Mouse (Mus musculus) heart, embryonic 16.5 days (tissue): ENCODE data around the gene Gm17409. TPM values are rescaled to one million over a fixed set of nuclear protein-coding genes. Genes with fewer than 3 reads are reported as not detected.

ENCODE experiments used
- ATAC-seq: fragments of 200-750 bp; cut with Nextera tagmentation; replicated peaks from 2 replicates; pipeline ENCODE4 v1.8.0; 2017; ENCODE audit warnings: moderate number of reproducible peaks; ENCODE audit not compliant: insufficient read depth, low FRiP score; ENCODE audit errors: extremely low read depth
- H3K27ac ChIP-seq: fragments of 300-500 bp; sonication (generic); 2 replicates; pipeline ENCODE4 v1.5.1; 2014; ENCODE audit warnings: mild to moderate bottlenecking, low read length, control low read depth, moderate library complexity
- H3K27me3 ChIP-seq: fragments of 300-500 bp; sonication (generic); 2 replicates; pipeline ENCODE4 v1.6.1; 2014; ENCODE audit warnings: low read length, mixed read lengths; ENCODE audit not compliant: control insufficient read depth, insufficient read depth
- H3K36me3 ChIP-seq: fragments of 300-500 bp; sonication (generic); 2 replicates; pipeline ENCODE4 v1.6.1; 2014; ENCODE audit not compliant: control insufficient read depth, insufficient read depth
- H3K4me1 ChIP-seq: fragments of 300-500 bp; sonication (generic); 2 replicates; pipeline ENCODE4 v1.6.1; 2014; ENCODE audit warnings: low read length, mixed read lengths; ENCODE audit not compliant: control insufficient read depth, insufficient read depth
- H3K4me2 ChIP-seq: fragments of 300-500 bp; sonication (generic); 2 replicates; pipeline ENCODE4 v1.6.1; 2014; ENCODE audit warnings: low read depth, mild to moderate bottlenecking, control low read depth, low read length
- H3K4me3 ChIP-seq: fragments of 300-500 bp; sonication (generic); 2 replicates; pipeline ENCODE4 v1.5.1; 2014; ENCODE audit warnings: mild to moderate bottlenecking, control low read depth, low read length
- H3K9ac ChIP-seq: fragments of 300-500 bp; sonication (generic); 2 replicates; pipeline ENCODE4 v1.6.1; 2014; ENCODE audit warnings: low read length, control low read depth
- H3K9me3 ChIP-seq: fragments of 300-500 bp; sonication (generic); replicated peaks from 2 replicates; pipeline ENCODE4 v1.6.1; 2016; ENCODE audit warnings: low read length; ENCODE audit not compliant: control insufficient read depth
- WGBS: fragments of 180-500 bp; shearing (Covaris S2); extraction: QIAGEN DNeasy Blood & Tissue Kit; methylation state at CpG from one replicate; pipeline ENCODE4 v1.1.7; 2014; 5-methylcytosine and 5-hydroxymethylcytosine counted together
- polyA plus RNA-seq: library from polyadenylated mRNA; unstranded; fragments of >200 nt; fragmentation: Nextera tagmentation; extraction: Ambion mirVana; gene quantifications from 2 replicates; pipeline ENCODE4 v1.2.1, GENCODE M21; 2015

Gm17409 gene
- polyA plus RNA-seq, 1 experiment from 2014 or later = not detected

GRCm38 (mm10) chr2:58447001-58447400 lies 22.9 kb upstream of the Gm17409 start:
- no peak overlapping the region for H3K9ac ChIP-seq
- no peak overlapping the region for H3K4me2 ChIP-seq
- 90% methylated on average over 15 of the region's 15 CpGs for WGBS
- peaks cover 21% of the 10 kb centered on the region for H3K36me3 ChIP-seq
- H3K4me1 ChIP-seq = no peaks in the 10 kb centered on the region
- no peak overlapping the region for H3K4me3 ChIP-seq
- H3K27ac ChIP-seq = no peak overlapping the region
- H3K9me3 ChIP-seq = peaks cover 2% of the 10 kb centered on the region; the same call in 1 of the 2 replicates
- no peak for ATAC-seq
- H3K27me3 ChIP-seq = no peaks in the 10 kb centered on the region

- Histone ChIP-seq H3K4me2 (no peak overlapping the region), H3K9ac (no peak overlapping the region), H3K9me3 (no peaks in the 10 kb centered on the region), H3K4me3 (no peak overlapping the region), H3K27ac (no peak overlapping the region), H3K36me3 (peaks cover 27% of the 10 kb centered on the region), H3K4me1 (peaks cover 4% of the 10 kb centered on the region; the same call in 1 of the 2 replicates), H3K27me3 (no peaks in the 10 kb centered on the region)
- WGBS = 91% methylated on average over 16 of the region's 16 CpGs
- no peak for ATAC-seq
Observed at GRCm38 (mm10) chr2:58454095-58454865, 15.6 kb upstream of the Gm17409 start.

GRCm38 (mm10) chr2:58456843-58457487 lies 13.0 kb upstream of the Gm17409 start:
- no peak overlapping the region for H3K9ac ChIP-seq
- peaks cover 45% of the 10 kb centered on the region for H3K36me3 ChIP-seq

GRCm38 (mm10) chr2:58457488-58457865 lies 12.4 kb upstream of the Gm17409 start:
- H3K36me3 ChIP-seq = peaks cover 50% of the 10 kb centered on the region

More at GRCm38 (mm10) chr2:58456843-58457487, 13.0 kb upstream of the Gm17409 start:
- ATAC-seq = no peak
- Histone ChIP-seq H3K27me3 (no peaks in the 10 kb centered on the region), H3K4me3 (no peak overlapping the region), H3K4me1 (peaks cover 4% of the 10 kb centered on the region; the same call in 1 of the 2 replicates), H3K9me3 (no peaks in the 10 kb centered on the region), H3K4me2 (no peak overlapping the region), H3K27ac (no peak overlapping the region)
- WGBS = 89% methylated on average over 8 of the region's 8 CpGs

DNA sequence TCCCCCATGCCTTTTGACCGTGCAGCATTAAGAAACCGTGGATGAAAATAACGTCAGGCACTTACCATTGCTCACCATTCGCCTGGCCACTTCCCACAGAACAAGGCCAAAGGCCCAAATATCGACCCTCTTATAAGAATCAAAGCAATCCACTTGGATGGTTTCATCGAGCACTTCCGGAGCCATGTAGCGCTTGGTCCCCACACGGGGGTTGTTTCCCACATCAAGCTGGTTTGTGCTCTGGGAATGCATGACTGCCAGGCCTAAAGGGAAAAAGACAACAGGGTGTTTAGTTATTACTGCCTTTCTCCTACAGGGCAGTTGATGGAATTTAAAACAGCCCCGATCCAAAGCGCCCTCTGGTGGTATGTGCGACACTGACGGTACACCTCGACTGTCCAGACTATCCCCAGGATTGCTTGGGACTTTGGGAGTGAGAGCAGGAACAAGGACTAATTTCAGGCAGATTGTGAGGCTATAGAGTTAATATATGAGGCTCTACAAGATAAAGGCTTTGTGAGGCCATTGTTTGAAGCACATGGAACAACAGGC lies 11.0 kb upstream of the Gm17409 start:
- H3K4me1 ChIP-seq = peaks cover 2% of the 10 kb centered on the region; the same call in 1 of the 2 replicates
- peaks cover 58% of the 10 kb centered on the region for H3K36me3 ChIP-seq
- H3K4me3 ChIP-seq = no peak overlapping the region
- no peak for ATAC-seq
- H3K27me3 ChIP-seq = no peaks in the 10 kb centered on the region
- H3K9me3 ChIP-seq = no peaks in the 10 kb centered on the region
- 86% methylated on average over 14 of the region's 14 CpGs for WGBS
- no peak overlapping the region for H3K27ac ChIP-seq
- H3K4me2 ChIP-seq = no peak overlapping the region
- no peak overlapping the region for H3K9ac ChIP-seq

More at GRCm38 (mm10) chr2:58457488-58457865, 12.4 kb upstream of the Gm17409 start:
- Histone ChIP-seq H3K4me3 (no peak overlapping the region), H3K27me3 (no peaks in the 10 kb centered on the region), H3K9ac (no peak overlapping the region), H3K4me1 (peaks cover 4% of the 10 kb centered on the region; the same call in 1 of the 2 replicates), H3K4me2 (no peak overlapping the region), H3K27ac (no peak overlapping the region), H3K9me3 (no peaks in the 10 kb centered on the region)
- no peak for ATAC-seq
- WGBS = 97% methylated on average over 5 of the region's 5 CpGs

DNA sequence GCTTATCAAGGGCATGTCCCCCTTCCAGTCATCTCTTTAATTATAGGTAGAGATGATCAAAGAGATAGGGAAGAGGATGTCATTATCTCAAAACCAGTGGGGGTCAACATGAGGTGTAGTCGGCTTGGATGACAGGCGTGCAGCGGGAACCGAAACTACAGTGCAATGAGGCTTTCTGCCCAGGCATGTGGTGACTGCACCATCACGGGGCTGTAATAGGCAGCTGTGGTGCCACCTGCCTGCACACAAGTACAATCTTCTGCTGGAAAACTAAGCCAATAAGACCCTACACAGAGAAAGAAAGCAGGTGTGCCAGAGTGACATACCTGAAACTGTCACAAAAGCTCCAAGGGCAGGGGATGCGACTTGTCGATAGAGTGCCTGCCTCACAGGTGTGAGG lies 374 bp downstream of the Gm17409 start:
- no peak overlapping the region for H3K9ac ChIP-seq
- 0 out of 2 replicates have a peak, but pooled peaks cover 5% of the 10 kb centered on the region for H3K9me3 ChIP-seq
- 91% methylated on average over 7 of the region's 7 CpGs for WGBS
- H3K27me3 ChIP-seq = no peaks in the 10 kb centered on the region
- H3K36me3 ChIP-seq = peaks cover 45% of the 10 kb centered on the region
- no peak overlapping the region for H3K27ac ChIP-seq
- H3K4me3 ChIP-seq = no peak overlapping the region
- no peak overlapping the region for H3K4me2 ChIP-seq
- no peak for ATAC-seq
- H3K4me1 ChIP-seq = no peaks in the 10 kb centered on the region

DNA sequence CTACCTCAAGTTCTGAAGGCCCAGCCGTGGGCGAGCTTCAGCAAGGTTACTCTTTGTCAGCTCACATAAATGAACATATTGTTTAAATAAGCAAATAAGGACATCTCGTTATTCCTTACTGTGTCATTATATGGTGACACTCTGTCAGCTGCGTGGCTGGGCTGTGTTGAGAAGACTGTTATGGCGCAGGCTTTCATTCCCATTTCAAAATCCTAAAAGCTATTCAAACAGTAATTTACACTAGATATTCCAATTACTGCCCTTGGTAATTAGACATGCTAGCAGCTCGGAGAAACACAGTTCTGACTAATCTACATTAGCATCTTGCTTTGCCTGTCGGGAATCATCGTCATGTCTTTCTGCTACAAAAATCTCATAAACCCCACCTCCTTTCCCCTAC lies 5.7 kb downstream of the Gm17409 start:
- Histone ChIP-seq H3K4me1 (no peaks in the 10 kb centered on the region), H3K27me3 (no peaks in the 10 kb centered on the region), H3K36me3 (peaks cover 22% of the 10 kb centered on the region), H3K4me3 (no peak overlapping the region), H3K27ac (no peak overlapping the region), H3K9ac (no peak overlapping the region), H3K4me2 (no peak overlapping the region), H3K9me3 (no peaks in the 10 kb centered on the region)
- ATAC-seq = no peak
- WGBS = 93% methylated on average over 8 of the region's 8 CpGs

DNA sequence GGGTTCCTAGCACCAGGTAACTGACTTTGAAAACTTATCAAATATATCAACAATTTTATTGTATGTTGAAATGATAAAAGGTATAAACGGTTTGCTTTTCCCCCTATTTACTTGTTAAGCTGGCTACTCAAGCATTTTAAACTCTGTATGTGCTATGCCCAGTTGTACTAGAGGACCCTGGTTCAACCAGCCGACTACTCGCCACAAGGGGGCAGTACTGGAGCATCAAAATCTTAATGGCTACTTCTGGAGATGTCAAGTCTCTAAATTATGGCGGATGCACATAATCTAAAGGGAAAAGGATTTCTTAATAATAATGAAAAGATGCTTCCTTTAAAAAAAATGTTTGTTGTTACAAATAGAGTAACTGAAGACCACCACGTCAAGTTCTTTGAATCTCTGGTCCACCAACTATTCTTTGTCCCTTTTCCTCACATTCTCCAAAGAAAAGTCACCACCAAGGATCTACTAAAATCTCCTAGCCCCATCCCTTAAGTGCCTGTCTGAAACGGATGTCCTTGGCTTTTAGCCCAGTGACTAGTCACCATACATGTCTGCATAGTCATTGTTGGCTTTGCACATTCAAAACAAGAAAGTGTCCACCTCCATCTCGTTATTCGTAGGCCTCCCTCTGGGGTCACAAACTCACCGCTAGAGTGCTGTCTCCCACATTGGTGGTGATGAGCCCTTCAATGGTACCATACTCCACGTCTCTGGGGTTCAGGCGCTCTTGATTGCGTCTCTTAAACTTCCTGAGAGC lies 7.2 kb downstream of the Gm17409 start:
- Histone ChIP-seq H3K27me3 (no peaks in the 10 kb centered on the region), H3K27ac (no peak overlapping the region), H3K9me3 (no peaks in the 10 kb centered on the region), H3K4me3 (no peak overlapping the region), H3K4me2 (no peak overlapping the region), H3K36me3 (peaks cover 14% of the 10 kb centered on the region), H3K9ac (no peak overlapping the region), H3K4me1 (no peaks in the 10 kb centered on the region)
- 0 out of 2 replicates have a peak, but pooled peaks have one; percentile 62 for ATAC-seq
- WGBS = 50% methylated on average over 12 of the region's 12 CpGs
